ENCODE assay signal across 25 mouse cellular contexts in genomic region chr9:90169965-90170364, GRCm38 (mm10). TPM values are rescaled to one million over a fixed set of nuclear protein-coding genes. Genes with fewer than 3 reads are reported as not detected.
DNase-seq lines count a peak whose midpoint lies in the region; ATAC-seq and TF ChIP-seq lines count a peak whose summit lies in the region.
"Had no signal": no experiment of that assay in that cellular context is flagged by ENCODE, and none has a peak within 500 bp of the region (broad histone marks: within the 10 kb centered on the region; RNA-seq: fewer than 3 reads in every experiment).

No protein-coding gene starts in this region.

- TF ChIP-seq CTCF in cerebellum, adult 2 months (IDR thresholded peaks at IDR 0.05; ENCODE audit: borderline replicate concordance, insufficient read depth, low read depth, low read length), result no peak

- H3K4me1 ChIP-seq in cerebellum, adult 2 months (ENCODE audit: control insufficient read depth, insufficient read depth, low read length), result no peaks in the 10 kb centered on the region; the same call in 1 of the 2 replicates
- H3K4me1 ChIP-seq: embryonic facial prominence, embryonic 10.5 days; liver, embryonic 13.5 days had no signal

- no peak overlapping the region for H3K27ac ChIP-seq in cerebellum, adult 2 months (ENCODE audit: insufficient read depth, low read length)
- H3K27ac ChIP-seq: embryonic facial prominence, embryonic 10.5 days; hindbrain, embryonic 12.5 days; liver, embryonic 13.5 days; midbrain, embryonic 15.5 days; neural tube, embryonic 13.5 days had no signal

- 10% methylated on average over 4 of the region's 4 CpGs for WGBS in cerebellum, adult 2 months

- no peak for TF ChIP-seq POLR2A in cerebellum, adult 2 months (IDR thresholded peaks at IDR 0.05; ENCODE audit: borderline replicate concordance, insufficient read depth, low read length)

- no peak overlapping the region for H3K4me3 ChIP-seq in cerebellum, adult 2 months (replicated peaks; ENCODE audit: insufficient read depth, low read depth, low read length)
- H3K4me3 ChIP-seq: embryonic facial prominence, embryonic 10.5 days; hindbrain, embryonic 12.5 days; liver, embryonic 13.5 days; midbrain, embryonic 15.5 days; myocyte; neural tube, embryonic 13.5 days had no signal

- no peak for ATAC-seq in cerebellum, adult (ENCODE audit: insufficient number of reproducible peaks, low FRiP score, low TSS enrichment)
- ATAC-seq in megakaryocyte, adult 5-6 weeks (ENCODE audit: poor library complexity, severe bottlenecking), result no peak
- ATAC-seq: intestine, postnatal 0 days; midbrain, embryonic 15.5 days had no signal

- DNase-seq in cerebellum, adult 11 months, result peak; percentile 39
- DNase-seq in heart, adult 18-20 months, result peak; percentile 44 to 47
- no peak for DNase-seq in heart, adult 8-10 months (ENCODE audit: low spot score)
- DNase-seq in cerebellum, adult 2 months, result peak; percentile 32 to 66
- DNase-seq in cerebellum, postnatal 25 days, result peak; percentile 39 to 57
- no peak for DNase-seq in layer of hippocampus, adult 9-10 months (ENCODE audit: low spot score)
- DNase-seq: adrenal gland, postnatal 25 days; gastrocnemius, postnatal 25 days; kidney, postnatal 4 days; layer of hippocampus, adult 9-11 months; liver, embryonic 13.5 days; lung, embryonic 14.5 days; lung, postnatal 36 days; right cerebral cortex, adult 18-20 months; right cerebral cortex, postnatal 4 days; thymus, postnatal 36 days had no signal

- H3K27me3 ChIP-seq in cerebellum, adult 2 months (ENCODE audit: control insufficient read depth, insufficient read depth, low read length), result no peaks in the 10 kb centered on the region
- H3K27me3 ChIP-seq: hindbrain, embryonic 12.5 days; midbrain, embryonic 15.5 days; neural tube, embryonic 13.5 days had no signal

RNA-seq across cellular contexts. Expression of gene Adamts7, which starts 7.1 kb away (rescaled TPM):
- total RNA-seq in heart, adult 18-20 months (2021), result 1 to 10 TPM; 7.6 to 8.4 TPM
- 10 to 100 TPM; 11.2 to 18.0 (median 12.8) TPM for total RNA-seq in heart, adult 8-10 months (2022)
- 0.34 and 0.49 TPM in 2 replicates for polyA plus RNA-seq in cerebellum, adult 2 months (2012; rRNA removed)
- total RNA-seq in megakaryocyte, adult 5-6 weeks (2015), result not detected in 2 replicates
- total RNA-seq in megakaryocyte, adult 5-6 weeks (2017), result 0.24 TPM in 1 of 2 replicates, not detected in the other
- total RNA-seq: megakaryocyte-erythroid progenitor cell, adult 5-6 weeks had no signal

RNA-seq across cellular contexts. Expression of gene Morf4l1, which starts 55.4 kb away (rescaled TPM):
- 100 to 1,000 TPM; 259 to 276 TPM for total RNA-seq in heart, adult 18-20 months (2021)
- 100 to 1,000 TPM; 219 to 244 (median 237) TPM for total RNA-seq in heart, adult 8-10 months (2022)
- 468 and 520 TPM in 2 replicates for polyA plus RNA-seq in cerebellum, adult 2 months (2012; rRNA removed)
- total RNA-seq in megakaryocyte, adult 5-6 weeks (2015), result 322 and 341 TPM in 2 replicates
- 148 and 202 TPM in 2 replicates for total RNA-seq in megakaryocyte, adult 5-6 weeks (2017)

Comparison
In these comparisons a context has a peak if more than half of its experiments do, and no peak if none do; other contexts are left out.
1. DNase-seq: peak in cerebellum, adult 11 months (single experiment), heart, adult 18-20 months (2 of 2), cerebellum, adult 2 months (2 of 2) and cerebellum, postnatal 25 days (2 of 2); none in heart, adult 8-10 months (single experiment) and layer of hippocampus, adult 9-10 months (single experiment).
2. RNA of gene Adamts7, which starts 7.1 kb away (total RNA-seq): 11.2 to 18.0 TPM in heart, adult 8-10 months and 7.6 to 8.4 TPM in heart, adult 18-20 months; 0.24 TPM in megakaryocyte, adult 5-6 weeks; every median in the first group is over 4 times any median in the second.